Mouse (Mus musculus): ENCODE data around the gene Gne. TPM values are rescaled to one million over a fixed set of nuclear protein-coding genes. Genes with fewer than 3 reads are reported as not detected.

Gne gene
- total RNA-seq, 2 experiments from 2014 or later, result 23.1 to 28.6 TPM

DNA sequence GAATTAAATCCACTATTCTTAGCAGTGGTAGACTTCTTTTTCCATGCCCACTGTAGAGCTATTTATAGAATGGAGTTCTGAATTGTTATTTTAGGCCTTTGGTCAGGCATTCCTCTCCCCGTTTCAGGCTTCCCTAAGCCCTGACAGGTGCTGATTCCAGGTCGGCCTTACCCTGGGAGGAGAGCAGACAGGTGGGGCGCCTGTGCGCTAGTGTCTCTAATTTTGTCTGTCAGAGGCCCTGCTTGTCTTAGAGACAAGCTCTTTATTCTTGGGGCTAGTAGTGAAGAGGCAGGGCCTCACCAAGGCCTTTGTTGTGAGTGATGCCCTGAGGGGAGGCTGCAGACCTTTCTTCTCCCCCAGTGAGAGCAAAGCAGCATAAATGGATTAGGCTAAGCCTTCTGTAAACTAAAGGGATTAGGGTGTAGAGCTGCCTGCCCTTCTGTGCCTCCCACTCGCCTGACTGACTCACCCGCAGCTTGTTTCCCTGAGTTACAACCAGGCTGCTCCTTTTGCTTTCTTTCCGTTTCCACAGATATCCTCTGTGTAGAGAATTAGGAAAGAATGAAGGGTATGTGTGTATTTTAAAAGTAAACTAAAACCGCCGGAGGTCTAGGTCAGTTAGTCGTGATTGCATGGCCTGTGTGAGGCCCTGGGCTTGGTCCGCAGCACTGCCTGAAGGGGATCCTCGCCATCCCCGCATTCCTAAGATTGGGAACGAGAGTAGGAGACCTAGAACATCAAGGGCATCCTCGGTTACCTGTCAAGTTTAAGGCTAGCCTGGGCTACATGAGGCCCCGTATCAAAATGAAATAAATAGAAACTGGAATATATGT lies 55.5 kb downstream of the Gne start:
- intact Hi-C loops (cut with DNase I), result no loop called here
- DNase-seq, result peak in 1 of 2 experiments; percentile 38

GRCm38 (mm10) chr4:44025570-44025969 lies 58.4 kb downstream of the Gne start:
- intact Hi-C loops (cut with DNase I), result no loop called here
- no peak for DNase-seq

DNA sequence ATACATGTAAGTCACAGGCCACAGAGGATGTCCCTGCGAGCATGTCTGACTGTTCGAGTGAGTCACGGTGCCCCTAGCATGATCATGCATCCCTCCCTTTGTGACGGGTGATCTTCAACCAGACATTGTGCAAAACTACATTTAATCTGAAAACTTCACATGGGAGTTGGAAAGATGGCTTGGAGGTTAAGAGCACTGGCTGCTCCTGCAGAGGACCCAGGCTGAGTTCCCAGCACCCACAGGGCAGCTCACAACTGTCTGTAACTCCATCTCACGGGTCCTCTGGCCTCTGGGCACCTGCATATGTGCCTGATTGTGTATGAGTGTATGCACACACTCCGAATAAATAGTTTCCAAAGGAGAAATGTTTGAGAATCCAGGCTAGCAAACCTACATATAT lies 59.7 kb downstream of the Gne start:
- no peak for DNase-seq

GRCm38 (mm10) chr4:44023681-44024080 lies 60.3 kb downstream of the Gne start:
- intact Hi-C loops (cut with DNase I), result no loop called here
- DNase-seq, result no peak

More for the DNA sequence above, 59.7 kb downstream of the Gne start:
- intact Hi-C loops (cut with DNase I), result no loop called here

DNA sequence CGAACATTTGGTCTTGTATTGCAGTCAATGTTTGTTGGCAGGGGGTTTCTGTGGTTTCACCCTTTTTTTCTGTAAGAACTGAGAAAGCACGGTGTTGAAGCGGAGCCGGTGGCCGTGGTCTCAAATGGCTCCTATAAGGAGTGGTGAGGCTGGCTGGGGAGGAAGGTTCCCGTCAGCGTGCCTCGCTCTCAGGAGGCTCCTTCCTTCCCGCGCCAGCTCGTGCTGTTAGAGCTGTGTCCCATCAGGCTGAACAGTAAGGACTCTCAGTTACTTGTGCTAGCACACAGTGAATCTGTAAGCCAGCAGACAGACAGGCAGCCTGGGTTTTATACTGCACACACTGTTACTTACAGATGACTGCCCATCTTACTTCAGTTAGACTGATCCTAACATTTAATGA lies 61.2 kb downstream of the Gne start:
- intact Hi-C loops (cut with DNase I), result no loop called here
- no peak for DNase-seq

DNA sequence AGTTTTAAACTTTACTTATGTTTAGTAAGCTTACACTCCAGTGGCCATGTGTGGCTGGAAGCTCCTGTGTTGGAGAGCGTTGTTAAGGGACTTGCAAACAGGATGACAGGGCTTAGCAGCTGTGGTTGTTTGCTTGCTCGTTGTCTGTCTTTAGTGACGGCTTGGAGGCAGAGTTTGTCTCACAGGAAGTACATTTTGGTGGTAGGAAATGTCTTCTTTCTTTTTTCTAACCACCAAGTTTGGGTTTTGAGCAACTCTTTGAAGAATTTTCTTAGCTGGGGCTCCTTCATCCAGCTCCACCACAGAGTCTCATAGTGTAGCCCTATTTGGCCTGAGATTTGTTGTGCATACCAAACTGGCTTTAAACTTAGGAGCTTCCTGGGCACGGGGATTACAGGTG lies 61.7 kb downstream of the Gne start:
- DNase-seq, result no peak
- intact Hi-C loops (cut with DNase I), result no loop called here

DNA sequence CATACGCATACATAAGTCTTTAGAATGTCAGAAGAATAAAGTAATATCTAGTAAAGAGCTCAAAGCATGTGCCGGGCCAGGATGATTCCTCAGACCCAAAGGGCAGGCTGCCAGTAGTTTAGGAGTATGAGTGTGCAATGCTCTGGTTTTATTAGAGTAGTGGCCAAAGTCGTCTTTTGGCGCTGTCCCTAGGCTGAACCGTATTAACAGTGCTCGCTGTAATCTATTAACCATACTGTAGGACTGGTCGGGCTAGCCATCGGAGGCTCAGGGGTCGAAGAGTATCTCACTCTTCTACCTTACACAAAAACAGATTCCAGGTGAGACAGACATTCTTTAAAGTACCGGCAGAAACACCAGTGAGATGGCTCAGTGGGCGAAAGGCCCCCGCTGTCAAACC lies 67.2 kb downstream of the Gne start:
- DNase-seq, result no peak
- intact Hi-C loops (cut with DNase I), result no loop called here

DNA sequence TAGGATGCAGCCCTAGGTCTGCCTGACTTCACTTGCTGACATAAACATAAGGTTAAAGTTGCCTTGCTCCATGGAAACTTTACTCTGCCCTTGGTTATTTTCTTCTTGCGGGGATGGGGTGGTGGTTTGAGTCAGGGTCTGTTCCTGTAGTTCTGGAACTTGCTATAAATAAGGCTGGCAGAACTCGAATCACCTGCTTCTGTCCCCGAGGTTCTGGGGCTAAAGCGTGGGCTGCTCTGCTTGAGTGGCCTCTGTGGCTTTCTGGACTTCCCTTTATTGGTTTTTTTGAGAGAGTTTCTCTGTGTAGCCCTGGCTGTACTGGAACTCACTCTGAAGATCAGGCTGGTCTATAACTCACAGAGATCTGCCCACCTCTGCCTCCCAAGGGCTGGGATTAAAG lies 67.9 kb downstream of the Gne start:
- intact Hi-C loops (cut with DNase I), result no loop called here
- no peak for DNase-seq

- intact Hi-C loops (cut with DNase I), result no loop called here
- DNase-seq, result no peak
Measured at GRCm38 (mm10) chr4:44013391-44014070, 70.4 kb downstream of the Gne start.

DNA sequence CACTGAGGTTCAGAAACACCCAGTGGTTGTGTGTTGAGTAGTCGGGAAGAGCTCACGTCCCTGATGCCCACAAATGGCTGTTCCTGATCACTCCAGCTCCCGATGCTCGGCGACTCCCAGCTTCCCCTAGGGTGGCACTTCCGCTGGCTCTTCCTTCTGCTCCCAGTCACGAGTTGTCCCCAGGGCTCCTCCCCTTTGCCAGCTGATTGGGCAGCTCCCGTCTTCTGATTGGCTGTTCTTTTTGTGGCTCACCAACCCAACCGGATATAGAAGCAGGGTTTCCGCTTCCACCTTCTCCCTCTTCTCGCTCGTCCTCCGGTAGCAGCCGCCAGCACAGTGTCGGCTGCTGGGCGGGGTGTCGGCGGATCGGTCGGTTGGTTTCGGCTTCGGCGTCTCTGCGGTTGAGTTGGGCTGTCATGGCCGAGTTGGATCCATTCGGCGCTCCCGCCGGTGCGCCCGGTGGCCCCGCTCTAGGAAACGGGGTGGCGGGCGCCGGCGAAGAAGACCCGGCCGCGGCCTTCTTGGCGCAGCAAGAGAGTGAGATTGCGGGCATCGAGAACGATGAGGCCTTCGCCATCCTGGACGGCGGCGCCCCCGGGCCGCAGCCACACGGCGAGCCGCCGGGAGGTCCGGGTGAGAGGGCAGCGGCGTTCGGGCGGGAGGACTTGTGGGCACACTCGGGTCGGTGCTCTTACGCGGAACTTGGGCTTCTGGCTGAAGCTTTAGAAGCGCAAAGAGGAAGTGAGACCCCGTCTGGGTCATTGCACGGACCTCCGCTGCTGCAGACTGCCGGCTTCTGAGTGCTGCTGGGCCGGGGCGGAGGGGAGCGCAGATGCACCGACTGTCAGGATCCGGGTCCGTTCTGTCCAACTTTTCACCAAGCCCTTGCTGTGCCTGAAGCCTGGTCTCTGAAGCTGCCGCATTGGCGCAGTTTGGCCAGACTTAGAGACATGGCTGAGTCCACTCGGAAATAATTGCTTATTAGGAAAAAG lies 71.3 kb downstream of the Gne start:
- peak; percentile 86 to 87 for DNase-seq
- intact Hi-C loops (cut with DNase I), result no loop called here

DNA sequence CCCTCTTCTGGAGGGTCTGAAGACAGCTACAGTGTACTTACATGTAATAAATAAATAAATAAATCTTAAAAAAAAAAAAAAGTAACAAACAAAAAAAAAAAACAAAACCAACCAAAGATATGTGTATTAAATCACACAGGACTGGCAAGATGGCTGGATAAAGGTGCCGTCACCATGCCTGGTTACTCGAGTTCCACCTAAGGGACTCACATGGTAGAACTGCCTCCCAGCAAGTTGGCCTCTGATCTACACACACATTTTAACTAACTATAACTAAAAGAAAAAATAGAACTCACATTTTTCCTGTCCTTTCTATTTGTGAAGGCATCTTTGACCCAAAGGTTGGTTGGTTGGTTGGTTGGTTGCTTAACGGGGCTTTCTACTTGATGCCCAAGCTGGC lies 72.2 kb downstream of the Gne start:
- intact Hi-C loops (cut with DNase I), result no loop called here
- no peak for DNase-seq

DNA sequence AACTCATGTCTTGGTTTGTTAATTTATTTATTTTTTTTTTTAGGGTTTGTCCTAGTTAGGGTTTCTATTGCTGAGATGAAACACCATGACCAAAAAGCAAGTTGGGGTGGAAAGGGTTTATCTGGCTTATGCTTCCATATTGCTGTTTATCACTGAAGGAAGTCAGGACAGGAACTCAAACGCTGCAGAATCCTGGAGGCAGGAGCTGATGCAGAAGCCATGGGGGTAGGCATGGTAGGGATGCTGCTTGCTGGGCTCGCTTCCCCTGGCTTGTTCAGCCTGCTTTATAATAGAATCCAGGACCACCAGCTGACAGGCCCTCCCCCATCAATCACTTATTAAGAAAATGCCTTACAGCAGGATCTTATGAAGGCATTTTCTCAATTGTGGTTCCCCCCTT lies 73.1 kb downstream of the Gne start:
- intact Hi-C loops (cut with DNase I), result no loop called here
- no peak for DNase-seq

GRCm38 (mm10) chr4:44010176-44010575 lies 73.8 kb downstream of the Gne start:
- DNase-seq, result no peak
- intact Hi-C loops (cut with DNase I), result no loop called here

- intact Hi-C loops (cut with DNase I), result no loop called here
- no peak for DNase-seq
Measured at GRCm38 (mm10) chr4:44004623-44005409, 79.2 kb downstream of the Gne start.

DNA sequence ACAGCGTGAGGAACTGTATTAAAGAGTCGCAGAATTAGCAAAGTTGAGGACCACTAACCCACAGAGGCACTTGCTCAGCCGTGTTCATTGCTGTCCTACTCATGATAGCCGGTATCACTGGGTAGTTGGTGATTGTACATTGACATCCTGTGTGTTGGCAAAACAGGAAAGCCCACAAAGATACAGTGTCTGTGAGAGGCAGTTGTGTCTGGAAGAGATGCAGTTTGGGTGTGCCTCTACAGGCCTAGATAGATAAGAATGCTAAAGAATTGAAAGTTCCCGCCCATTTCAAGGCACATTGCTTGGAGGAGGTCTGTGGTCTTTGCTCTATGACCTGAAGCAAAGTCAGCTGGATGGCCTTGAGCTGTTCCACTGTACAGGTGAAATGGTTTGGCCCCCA lies 79.9 kb downstream of the Gne start, which contains the start of gene Clta:
TSS of gene Clta (plus strand) at position 327 of the 400 bp plus-strand sequence.
- intact Hi-C loops (cut with DNase I), result no loop called here

DNA sequence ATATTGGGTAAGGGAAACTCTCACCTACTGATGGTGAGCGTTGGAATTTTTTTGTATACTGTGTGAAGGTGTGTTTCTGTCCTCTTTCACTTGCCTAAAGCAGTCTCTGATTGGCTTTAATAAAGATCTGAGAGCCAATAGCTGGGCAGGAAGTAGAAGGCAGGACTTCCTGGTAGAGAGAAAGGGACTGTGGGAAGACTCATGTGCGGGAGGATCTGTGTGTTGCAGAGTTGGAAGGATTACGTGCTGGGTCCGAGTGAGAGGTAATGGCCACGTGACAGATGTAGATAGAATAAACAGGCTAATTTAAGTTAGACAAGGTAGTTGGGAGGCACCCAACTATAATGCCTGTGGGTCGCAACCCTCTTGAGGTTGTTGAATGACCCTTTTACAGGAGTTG lies 80.4 kb downstream of the Gne start:
- intact Hi-C loops (cut with DNase I), result no loop called here

More for the DNA sequence above, 79.9 kb downstream of the Gne start, which contains the start of gene Clta:
- no peak for DNase-seq

GRCm38 (mm10) chr4:43994342-43994741 lies 89.6 kb downstream of the Gne start:
- intact Hi-C loops (cut with DNase I), result no loop called here
- no peak for DNase-seq

More for the DNA sequence above, 80.4 kb downstream of the Gne start:
- no peak for DNase-seq

DNA sequence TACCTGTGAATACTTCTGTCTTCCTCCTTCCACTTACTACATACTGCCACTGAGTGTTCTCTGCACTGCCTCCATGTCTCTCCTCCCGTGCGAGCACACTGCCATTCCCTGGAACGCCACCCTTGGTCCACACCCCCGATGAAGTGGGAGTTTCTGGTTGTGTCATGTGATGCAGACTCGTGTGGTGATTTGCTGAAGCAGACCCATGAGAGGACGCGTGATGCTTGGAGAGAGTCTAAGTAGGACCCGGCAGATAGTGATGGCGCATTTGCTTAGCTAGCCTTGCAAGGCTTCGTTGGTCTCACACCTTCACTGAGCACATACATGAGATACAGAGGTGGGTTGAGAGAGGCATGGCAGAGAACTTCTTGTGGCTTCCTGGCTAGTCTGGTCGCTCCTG lies 90.9 kb downstream of the Gne start:
- intact Hi-C loops (cut with DNase I), result no loop called here
- no peak for DNase-seq

DNA sequence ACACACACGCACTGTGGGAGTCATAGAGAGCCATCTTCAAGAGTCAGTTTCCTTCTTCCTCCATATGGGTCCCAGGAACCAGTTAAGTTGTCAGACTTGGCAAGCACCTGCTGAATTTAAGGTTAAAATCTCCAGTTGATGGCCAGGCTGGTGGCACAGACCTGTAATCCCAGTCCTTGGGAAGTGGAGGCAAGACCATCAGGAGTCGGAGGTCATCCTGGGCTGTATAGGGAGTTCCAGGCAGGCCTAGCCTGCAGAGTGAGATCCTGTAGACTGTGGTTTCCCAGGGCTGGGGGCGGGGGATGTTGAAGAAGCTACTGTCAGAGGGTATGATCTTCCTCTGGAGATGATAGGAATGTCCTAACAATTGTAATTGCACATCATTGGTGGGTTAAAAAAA lies 95.0 kb downstream of the Gne start:
- intact Hi-C loops (cut with DNase I), result loop anchor here (10.0 kb wide), 1 partner anchor 224 kb away; no protein-coding TSS in a partner anchor
- no peak for DNase-seq

- DNase-seq, result no peak
- intact Hi-C loops (cut with DNase I), result loop anchor here (10.0 kb wide), 1 partner anchor 220 kb away; no protein-coding TSS in a partner anchor
Measured at GRCm38 (mm10) chr4:43984326-43984725, 99.7 kb downstream of the Gne start.

Measured in heart, postnatal 36 days (tissue).